Mouse (Mus musculus) neural tube, embryonic 10.5 days (tissue): ENCODE measurements around the gene Lyzl4.

ENCODE experiments used
- DNase-seq: peaks from one replicate; pipeline ENCODE4 v3.0.0-alpha.2; 2017; ENCODE audit warnings: low spot score; ENCODE audit errors: extremely low spot score

The Lyzl4 gene

DNA sequence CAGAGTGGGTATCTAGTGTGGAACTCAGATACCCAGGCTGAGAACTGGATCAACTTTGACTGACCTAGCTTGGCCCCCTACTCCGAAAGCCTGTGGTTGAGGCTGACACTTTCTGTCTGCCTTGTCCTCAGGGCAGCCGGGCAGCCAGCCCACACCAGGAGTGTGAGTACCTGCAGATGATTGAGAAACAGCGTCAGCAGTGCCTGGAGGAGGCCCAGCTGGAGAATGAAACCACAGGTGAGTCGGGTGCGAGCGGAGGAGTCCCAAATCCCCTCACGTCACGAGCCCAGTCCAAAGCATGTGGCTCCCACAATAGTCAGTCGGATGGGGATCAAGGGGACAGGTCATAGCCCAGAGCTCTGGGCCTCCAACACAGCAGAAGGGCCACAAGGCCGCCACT is 11.8 kb upstream of the Lyzl4 start:
- no peak for DNase-seq

DNA sequence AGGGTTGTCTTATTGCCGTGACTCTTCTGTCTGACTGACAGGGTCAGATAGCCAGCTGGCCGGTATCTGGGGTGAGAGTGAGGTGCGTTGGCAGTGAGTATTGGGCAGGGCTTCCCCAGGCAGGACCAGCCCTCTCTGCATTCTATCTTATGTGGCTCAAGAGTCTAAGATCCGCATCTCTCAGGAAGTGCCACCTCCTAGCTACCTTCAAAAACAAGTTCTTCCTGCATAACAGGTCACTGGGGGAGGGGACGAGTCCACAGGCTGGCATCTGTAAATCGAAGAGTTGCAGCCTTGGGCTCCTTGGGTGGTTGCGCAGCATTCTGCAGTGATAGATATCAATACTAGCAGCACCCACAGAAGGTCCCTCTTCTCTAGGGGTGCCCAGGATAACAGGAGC is 5.1 kb upstream of the Lyzl4 start:
- DNase-seq: no peak

DNA sequence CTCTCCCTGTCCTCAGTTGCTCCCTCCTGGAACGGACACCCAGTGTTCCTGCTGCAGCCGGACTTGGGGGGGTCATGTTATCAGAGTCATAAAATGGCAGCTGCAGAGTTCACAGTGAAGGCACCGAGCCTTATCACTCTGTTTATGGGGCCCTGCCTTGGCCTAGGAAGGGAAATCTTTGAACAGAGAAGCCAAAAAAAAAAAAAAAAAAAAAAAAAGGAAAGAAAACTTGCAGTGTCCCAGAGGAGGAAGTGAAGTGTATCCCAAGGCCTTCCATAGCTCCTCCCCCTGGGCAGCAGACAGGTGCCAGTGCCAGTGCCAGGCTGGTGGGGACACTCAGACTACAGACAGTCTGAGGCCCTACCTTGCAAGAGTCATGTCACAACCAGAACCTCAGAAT is 3.0 kb upstream of the Lyzl4 start:
- no peak for DNase-seq

DNA sequence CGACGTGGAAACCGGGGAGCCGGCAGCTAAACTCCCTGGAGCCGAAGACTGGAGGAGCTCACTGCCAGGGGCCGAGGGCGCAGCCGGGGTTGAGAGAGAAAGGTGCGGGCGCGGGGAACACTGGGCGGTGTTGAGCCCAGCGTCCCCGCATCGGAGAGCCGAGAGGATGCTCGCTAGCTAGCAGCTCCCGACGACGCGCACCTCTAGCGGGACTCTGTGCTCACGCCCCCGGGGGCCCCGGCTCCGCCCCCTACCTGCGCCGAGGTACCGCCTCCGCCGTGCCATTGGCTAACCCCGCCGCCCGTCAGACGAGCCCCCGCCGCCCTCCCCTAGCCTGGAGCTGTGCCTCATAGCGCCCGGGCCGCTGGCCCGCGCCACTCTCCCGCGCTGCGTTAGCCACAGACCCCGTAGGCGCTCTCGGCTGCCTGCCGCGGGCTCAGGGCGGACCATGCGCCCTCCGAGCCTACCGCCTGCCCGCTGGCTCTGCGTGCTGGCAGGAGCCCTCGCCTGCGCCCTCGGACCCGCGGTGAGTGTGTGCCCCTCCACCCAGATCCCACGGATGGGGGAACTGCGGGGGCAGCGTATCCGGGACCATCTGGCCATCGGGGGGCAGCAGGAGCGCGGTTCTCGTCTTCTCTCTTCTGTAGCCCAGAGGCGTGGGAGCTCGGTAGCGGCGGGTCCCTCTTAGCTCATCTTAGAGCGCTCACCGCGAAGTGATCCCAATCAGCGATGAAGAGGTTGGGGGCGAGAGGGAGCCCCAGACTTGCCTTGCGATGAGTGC is 695 bp upstream of the Lyzl4 start, which contains the start of gene Vipr1:
Gene Vipr1 (plus strand): TSS at position 316 of the 781 bp plus-strand sequence.
- peak; percentile 79 for DNase-seq

DNA sequence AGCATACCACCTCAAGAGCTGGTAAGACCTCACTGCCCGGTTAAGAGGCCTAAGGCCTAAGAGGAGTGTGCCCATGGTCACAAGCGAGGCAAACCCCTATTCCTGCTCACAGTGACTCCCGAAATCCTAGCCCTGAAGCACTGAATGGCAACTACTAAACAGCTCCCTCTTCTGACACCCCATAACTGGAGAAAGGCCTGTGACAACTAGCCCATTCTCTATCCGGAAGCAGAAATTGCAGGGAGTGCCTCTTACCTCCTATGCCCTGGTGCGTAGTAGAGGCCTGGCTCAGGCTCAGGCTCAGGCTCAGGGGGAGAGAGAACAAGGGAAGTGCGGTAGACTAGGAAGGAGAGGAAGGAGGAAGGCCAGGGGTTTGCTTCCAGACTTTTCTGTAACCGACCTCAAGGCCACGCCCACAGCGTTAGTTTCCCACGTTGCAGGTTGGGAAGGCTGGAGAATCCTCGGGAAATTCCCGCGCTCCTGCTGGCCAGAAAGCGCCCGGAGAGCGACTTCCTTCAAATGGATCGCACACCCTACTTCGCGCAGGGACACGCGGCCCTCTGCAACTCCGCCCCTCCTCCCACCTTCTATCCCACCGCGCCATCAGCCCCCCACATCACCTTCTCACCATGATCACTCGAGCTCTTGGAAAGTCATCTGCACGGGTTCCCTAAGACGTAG is 521 bp downstream of the Lyzl4 start:
- peak; percentile 28 for DNase-seq

DNA sequence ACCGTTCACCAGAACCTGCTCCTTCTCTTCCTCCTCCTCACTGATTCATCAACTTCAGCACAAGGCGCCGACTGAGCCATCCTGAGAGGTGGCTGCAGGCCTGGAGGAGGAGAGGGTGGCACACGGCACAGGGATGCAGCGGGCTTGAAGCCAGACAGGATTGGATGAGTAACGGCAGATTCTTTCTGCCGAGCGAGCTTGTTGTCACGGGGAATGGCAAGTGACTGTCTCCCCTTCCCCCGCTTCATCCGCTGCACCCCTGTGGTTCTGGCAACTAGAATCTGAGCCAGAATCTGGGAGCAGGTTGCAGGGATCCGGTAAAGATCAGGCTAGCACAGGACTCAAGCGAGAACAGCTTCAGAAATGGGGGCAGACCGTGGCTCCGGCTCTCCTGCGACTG is 2.1 kb downstream of the Lyzl4 start:
- no peak for DNase-seq

DNA sequence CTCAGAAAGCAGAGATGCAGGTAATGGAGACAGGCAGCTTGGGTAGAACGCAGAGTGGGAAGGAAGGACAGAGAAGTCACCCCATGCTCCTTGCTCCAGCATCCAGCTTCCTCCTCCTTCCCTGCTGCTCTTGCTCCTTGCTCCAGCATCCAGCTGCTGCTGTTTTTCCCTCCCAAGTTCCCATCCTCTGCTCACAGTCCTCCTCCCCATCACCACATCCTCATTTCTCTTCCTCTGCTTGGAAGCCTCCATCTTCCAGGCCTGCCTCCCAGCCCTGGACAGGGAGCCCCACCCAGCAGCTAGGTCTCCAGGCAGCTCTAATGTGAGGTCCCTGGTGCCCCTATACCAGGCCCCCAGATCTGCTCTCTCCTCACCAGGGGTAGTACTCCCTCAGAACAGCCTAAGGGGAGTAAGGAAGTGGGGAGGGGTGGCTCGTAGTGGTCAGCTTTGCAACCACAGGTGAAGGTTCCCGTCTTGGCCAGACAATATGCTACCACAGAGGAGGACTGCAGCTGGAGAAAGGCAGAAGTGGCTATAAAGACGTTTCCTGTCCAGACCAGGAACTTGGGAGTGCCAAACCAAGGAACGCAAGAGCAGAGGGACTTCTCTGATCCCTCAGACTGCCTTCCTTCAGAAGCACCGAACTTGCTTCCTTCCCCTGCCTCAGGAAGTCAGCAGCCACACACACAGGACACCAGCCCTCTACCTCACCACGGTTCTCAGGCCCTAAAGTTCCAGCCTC is 5.9 kb downstream of the Lyzl4 start:
- no peak for DNase-seq

DNA sequence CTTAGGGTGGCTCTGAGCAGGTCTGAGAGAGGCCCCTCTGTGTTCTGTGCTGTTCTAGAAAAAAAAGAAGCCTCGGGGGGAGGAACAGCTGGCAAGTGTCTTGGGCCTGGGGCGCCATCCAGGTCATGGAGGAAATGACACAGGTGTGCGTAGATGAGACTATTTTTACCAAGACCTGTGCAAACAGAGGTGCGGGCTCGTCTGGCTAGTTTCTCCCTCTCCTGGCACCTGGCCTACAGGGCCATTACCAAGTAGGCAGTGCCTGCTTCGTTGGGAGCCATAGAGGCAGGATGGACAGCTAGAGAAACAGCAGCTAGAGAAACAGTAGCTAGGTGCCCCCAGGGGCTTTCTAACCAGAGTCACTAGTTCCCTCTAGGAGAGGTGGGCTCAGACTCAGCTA is 8.6 kb downstream of the Lyzl4 start:
- no peak for DNase-seq

DNA sequence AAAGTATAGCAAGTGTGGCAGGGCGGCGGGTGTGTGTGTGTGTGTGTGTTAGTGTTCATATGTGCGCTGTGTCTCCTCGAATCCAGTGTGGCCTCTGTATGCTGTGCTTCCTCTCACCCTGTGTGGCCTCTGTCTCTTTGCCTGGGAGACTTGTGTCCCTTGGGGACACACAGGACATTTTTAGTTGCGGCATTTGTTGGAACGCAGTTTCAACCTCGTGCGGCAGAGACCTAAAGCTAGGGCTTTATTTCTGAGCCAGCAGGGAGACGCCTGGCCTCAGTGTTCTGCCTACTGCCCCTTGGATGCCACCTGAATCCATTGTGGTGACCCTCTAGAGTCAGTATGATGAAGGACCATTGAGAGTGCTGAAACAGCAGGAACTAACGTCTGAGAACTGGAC is 9.0 kb downstream of the Lyzl4 start:
- no peak for DNase-seq

DNA sequence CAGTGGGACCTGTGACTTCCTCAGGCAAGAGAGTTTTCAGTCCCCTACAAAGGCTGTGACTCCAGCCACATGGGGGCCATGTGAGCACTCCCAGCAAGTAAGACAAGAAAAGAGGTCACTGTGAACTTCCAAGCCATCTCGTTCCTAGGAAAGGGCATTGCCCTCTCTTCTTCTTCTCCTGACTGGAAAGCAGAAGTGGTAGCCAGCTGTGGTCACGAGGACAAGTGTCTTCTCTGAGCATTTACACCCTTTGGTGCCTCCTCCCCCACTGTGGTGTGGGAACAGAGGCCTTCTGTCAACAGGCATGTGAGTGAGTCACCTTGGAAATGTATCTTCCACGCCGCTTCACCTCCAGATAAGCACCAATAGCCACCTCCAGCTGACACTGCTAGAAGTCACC is 9.9 kb downstream of the Lyzl4 start:
- no peak for DNase-seq

DNA sequence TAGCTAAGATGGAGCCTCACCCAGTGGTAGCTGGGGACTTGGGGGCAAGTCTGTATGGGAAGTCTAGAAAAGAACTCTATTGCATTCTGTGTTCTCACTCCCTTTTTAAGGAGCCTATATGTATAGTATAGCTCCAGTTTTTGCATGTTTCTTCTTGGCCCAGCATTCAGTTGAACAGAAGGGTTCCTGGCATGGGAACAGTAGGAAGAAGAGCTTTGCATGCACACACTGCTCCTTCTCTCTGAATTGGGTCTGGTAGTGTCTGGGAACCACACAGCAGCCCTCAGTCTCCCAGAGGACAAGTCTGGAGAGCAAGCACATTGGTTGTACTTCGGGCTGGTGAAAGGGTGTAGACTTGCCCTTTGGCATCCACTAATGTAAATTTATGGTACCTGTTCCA is 11.3 kb downstream of the Lyzl4 start:
- DNase-seq: no peak

DNA sequence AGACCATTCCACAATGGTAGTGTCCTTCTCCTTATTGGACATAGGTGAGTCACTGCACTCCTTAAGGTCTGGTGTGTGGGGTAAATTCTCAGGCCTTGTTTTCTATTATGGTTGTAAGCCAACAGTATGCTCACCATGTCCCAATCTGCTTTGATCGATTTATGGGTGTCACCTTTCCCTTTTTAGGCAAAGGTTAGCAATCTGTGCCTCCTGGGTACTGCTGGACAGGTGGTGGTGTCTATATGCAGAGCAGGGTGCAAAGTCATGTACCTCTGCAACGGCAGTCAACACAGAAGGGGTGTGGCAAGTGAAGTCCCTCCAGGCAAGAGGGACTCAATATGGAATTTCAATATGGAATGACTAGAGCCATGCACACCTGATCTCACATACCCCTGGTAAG is 17.0 kb downstream of the Lyzl4 start:
- no peak for DNase-seq

DNA sequence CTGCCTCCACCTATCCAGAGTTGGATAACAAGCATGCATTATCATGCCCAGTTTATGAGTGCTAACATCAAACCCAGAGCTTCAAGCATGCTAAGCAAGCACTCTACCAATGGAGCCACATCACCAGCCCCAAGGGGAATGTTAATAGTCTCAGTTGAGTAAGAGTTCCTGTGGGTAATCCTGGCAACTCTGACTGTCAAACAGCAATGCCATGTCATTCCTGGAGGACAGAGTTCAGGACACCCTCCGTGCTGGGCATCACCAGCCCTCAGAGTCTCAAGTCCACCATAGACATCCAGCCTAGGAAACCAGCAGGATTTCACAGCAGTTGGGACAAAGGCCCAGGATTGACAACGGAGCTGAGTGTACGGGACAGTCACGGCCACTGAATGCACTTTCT is 18.7 kb downstream of the Lyzl4 start:
- no peak for DNase-seq

DNA sequence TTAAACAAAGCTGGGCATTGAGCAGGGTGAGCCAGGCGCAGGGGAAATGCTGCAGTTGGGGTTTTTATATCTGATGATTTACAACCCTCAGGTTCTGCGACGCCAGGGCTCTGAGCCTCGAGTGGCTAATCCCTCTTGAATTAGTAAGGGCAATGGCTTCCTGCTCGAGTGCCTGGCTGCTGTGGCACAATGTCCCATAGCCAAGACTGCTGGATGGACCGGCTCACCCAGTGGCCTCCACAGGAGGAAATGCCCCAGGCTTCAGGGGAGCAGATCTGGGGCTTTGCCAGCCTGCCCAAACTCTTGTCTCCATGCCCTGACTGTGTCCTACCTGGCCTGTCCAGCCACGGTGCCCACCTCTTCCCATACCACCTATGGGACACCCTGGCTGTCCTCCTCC is 22.5 kb downstream of the Lyzl4 start:
- no peak for DNase-seq

DNA sequence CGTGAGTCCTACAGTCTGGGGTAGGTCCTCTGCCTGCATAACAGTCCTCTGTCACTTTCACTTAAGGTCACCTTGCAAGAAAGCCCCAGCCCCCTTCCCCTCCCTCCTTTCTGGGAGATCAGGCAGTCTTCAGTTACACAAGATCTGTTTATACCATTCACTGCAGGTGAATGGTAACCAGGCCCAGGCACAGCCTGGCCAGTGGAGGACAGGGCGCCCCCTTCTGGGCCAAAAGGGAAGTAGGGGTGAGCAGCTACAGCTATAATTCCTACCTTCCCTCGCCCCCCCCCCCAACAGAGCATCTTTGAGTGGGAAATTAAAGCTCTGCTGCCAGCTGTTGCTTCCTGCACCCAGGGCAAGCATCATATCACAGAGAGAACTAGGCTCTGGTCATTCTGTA is 25.4 kb downstream of the Lyzl4 start:
- no peak for DNase-seq

DNA sequence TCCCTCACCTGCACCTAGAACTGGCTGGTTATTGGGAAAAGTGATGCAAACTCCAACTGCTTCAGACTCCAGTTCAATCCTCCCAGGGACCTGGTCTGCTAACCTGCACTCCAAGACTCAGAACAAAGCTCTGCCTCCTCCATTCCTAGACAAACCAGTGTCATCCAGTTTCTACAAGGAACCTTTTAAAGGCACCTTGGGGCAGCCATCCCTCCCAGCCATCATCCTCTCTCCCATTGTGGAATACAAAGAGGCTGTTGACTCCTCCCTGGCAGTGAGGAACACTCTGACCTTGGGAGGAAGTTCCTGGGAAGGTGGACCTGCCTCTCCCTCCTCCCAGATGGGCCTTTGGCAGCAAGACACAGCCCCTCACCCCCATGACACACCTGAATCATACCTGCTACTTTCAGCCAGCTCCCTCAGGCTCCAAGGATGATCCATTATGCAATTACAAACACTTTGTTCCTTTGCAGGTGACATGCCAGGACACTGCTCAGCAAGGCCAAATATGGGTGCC is 27.6 kb downstream of the Lyzl4 start:
- no peak for DNase-seq

DNA sequence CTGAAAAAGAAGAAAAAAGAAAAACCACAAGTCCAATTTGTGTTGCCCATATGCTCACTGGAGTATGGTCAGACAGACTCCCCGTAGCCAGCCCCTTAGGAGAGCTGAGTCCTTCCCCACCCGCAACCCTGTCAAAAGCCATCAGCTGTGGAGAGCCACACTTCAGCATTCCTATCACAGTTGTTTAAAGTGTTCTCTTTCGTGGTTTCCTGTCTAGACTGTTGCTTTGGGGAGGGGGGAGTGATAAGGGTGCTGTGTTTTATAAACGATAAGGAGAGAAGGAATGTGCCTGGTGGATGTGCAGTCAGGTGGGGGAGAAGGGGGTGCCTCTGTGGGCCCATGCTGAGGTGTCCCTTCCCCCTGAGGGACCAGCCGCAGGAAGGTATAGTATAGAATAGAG is 28.7 kb downstream of the Lyzl4 start:
- no peak for DNase-seq

DNA sequence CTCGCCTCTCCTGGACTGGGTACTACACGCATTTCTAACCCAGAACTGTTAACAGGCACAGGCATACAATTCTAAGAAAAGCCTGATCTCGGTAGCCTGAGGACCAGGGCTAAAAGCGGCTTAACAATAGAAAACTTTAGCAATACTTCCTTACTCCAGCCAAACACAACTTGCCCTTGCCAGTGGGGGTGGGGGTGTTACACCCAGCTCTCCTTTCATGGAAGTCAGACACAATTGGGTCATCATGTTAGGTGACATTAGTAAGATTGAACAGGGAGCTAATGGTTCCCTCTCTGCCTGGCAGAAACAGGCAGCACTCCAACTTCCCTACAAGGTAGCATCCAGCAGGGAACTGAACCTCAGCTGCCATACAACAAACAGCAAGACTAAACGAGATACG is 32.5 kb downstream of the Lyzl4 start:
- no peak for DNase-seq

DNA sequence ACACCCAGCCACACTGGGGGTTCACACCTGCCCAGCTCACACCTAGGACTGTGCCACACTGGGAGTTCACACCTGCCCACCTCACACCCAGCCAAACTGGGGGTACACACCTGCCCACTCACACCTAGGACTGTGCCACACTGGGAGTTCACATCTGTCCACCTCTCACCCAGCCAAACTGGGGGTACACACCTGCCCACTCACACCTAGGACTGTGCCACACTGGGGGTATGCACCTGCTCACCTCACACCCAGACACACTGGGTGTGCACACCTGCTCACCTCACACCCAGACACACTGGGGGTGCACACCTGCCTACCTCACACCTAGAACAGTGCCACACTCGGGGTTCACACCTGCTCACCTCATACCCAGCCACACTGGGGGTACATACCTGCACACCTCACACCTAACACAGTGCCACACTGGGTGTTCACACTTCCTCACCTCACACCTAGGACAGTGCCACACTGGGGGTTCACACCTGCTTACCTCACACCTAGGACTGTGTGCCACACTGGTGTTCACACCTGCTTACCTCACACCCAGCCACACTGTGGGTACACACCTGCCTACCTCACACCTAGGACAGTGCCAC is 35.3 kb downstream of the Lyzl4 start:
- no peak for DNase-seq

DNA sequence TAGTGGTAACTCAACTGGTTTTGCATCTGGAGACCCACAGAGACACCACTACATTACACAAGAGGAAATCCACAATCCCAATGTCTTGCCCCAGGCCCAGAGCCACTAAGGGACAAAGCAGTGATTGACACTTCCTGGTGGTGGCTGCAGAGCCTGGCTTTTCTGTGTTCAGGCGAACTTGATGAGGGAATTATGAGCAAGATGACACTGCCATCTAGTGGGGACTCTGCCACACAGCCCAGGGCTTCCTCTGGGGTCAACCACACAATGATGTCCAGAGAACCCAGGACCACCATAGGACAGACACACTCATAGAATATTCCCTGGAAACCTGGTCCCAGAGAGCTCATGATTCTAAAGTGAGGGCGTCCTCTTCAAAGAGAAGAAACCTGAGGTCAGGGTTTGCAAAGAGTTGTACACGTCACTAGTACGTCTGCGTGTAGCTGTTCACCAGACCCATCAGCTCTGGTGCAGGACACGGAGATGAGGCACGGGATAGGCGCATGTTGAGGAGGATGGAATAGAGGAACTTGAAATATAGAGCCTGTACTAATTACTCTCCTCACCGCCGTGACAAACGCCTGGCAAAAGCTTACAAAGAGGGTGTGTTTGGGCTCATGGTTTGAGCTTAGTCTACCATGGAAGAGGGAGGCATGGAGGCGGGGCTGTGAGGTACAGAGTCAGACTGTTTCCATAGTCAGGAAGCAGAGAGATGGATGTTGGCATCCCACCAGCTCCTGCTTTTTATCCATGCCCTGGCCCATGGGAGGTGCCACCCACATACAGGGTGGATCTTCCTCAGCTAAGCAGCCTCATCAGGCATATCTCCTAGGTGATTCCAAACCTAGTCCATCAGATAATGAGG is 36.2 kb downstream of the Lyzl4 start:
- DNase-seq: peak; percentile 85

DNA sequence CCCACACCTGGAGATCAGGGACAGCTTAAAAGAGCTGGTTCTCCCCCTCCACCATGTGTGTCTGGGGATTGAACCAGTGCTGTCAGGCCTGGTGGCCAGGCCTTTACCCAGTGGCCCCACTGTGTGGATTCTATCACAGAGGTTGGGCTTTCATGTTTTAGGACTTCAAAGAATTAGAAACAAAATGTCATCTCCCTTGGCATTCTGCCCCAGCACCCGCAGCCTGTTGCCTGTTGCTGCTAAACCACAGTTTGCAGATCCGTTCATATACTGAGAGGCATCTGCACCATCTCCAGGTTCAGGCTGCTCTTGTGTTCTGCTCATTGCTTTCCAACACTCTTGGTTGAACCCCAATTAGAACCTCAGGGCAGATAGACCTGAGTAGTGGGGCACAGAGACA is 39.5 kb downstream of the Lyzl4 start:
- no peak for DNase-seq
